Mouse (Mus musculus) heart, embryonic 13.5 days (tissue): ENCODE data around the gene Cdc14b. TPM values are rescaled to one million over a fixed set of nuclear protein-coding genes. Genes with fewer than 3 reads are reported as not detected.

Experiments
- ATAC-seq: fragments of 200-750 bp; cut with Nextera tagmentation; 2 replicates; pipeline ENCODE4 v1.8.0; 2017; ENCODE audit warnings: moderate TSS enrichment; ENCODE audit not compliant: insufficient number of reproducible peaks, low FRiP score, low TSS enrichment; ENCODE audit errors: extremely low read depth
- H3K27ac ChIP-seq: fragments of 300-500 bp; sonication (generic); replicated peaks from 2 replicates; pipeline ENCODE4 v1.5.1; 2015; ENCODE audit warnings: moderate library complexity, mild to moderate bottlenecking, inconsistent platforms
- H3K27me3 ChIP-seq: fragments of 300-500 bp; sonication (generic); replicated peaks from 2 replicates; pipeline ENCODE4 v1.6.1; 2015; ENCODE audit warnings: mild to moderate bottlenecking, inconsistent platforms
- H3K36me3 ChIP-seq: fragments of 300-500 bp; sonication (generic); 2 replicates; pipeline ENCODE4 v1.6.1; 2015; ENCODE audit warnings: mild to moderate bottlenecking, inconsistent platforms
- H3K4me1 ChIP-seq: fragments of 300-500 bp; sonication (generic); 2 replicates; pipeline ENCODE4 v1.6.1; 2015; ENCODE audit warnings: inconsistent platforms
- H3K4me2 ChIP-seq: fragments of 300-500 bp; sonication (generic); 2 replicates; pipeline ENCODE4 v1.6.1; 2015; ENCODE audit warnings: inconsistent platforms, mild to moderate bottlenecking, moderate library complexity
- H3K4me3 ChIP-seq: fragments of 300-500 bp; sonication (generic); 2 replicates; pipeline ENCODE4 v1.5.1; 2015; ENCODE audit warnings: moderate library complexity, mild to moderate bottlenecking, inconsistent platforms
- H3K9ac ChIP-seq: fragments of 300-500 bp; sonication (generic); 2 replicates; pipeline ENCODE4 v1.6.1; 2015; ENCODE audit warnings: inconsistent platforms, mild to moderate bottlenecking, moderate library complexity
- H3K9me3 ChIP-seq: fragments of 300-500 bp; sonication (generic); 2 replicates; pipeline ENCODE4 v1.6.1; 2016; ENCODE audit warnings: inconsistent platforms
- WGBS: fragments of 180-500 bp; shearing (Covaris S2); methylation state at CpG from one replicate; pipeline ENCODE4 v1.1.7; 2015; ENCODE audit warnings: mixed read lengths; 5-methylcytosine and 5-hydroxymethylcytosine counted together
- polyA plus RNA-seq: library from polyadenylated mRNA; unstranded; fragments of >200 nt; fragmentation: Nextera tagmentation; extraction: Ambion mirVana; gene quantifications from 2 replicates; pipeline ENCODE4 v1.2.1, GENCODE M21; 2015

Gene Cdc14b
- polyA plus RNA-seq, 1 experiment from 2014 or later, result 17.4 TPM

- peaks cover 64% of the 10 kb centered on the region for H3K9me3 ChIP-seq
- peaks cover under 1% of the 10 kb centered on the region; the same call in 1 of the 2 replicates for H3K4me1 ChIP-seq
- H3K27ac ChIP-seq, result no peak overlapping the region
- no peak overlapping the region for H3K9ac ChIP-seq
- peaks cover 89% of the 10 kb centered on the region for H3K36me3 ChIP-seq
- H3K27me3 ChIP-seq, result no peaks in the 10 kb centered on the region
- no peak for ATAC-seq
- H3K4me3 ChIP-seq, result no peak overlapping the region
- H3K4me2 ChIP-seq, result no peak overlapping the region
- 94% methylated on average over 25 of the region's 25 CpGs for WGBS
Measured at GRCm38 (mm10) chr13:64169746-64170145, 105.3 kb downstream of the Cdc14b start.

GRCm38 (mm10) chr13:64163147-64163715, 111.9 kb downstream of the Cdc14b start:
- WGBS, result 37% methylated on average over 13 of the region's 13 CpGs
- Histone ChIP-seq H3K9ac (peak overlapping the region; percentile 96), H3K27me3 (no peaks in the 10 kb centered on the region), H3K4me3 (peak overlapping the region; percentile 92), H3K4me2 (peak overlapping the region; percentile 97), H3K36me3 (peaks cover 29% of the 10 kb centered on the region), H3K9me3 (peaks cover 22% of the 10 kb centered on the region), H3K4me1 (peaks cover 27% of the 10 kb centered on the region), H3K27ac (no peak overlapping the region)
- ATAC-seq, result no peak

- Histone ChIP-seq H3K9ac (peak overlapping the region; percentile 96), H3K27ac (peak overlapping the region; percentile 93), H3K4me2 (peak overlapping the region; percentile 97), H3K27me3 (no peaks in the 10 kb centered on the region), H3K4me1 (peaks cover 27% of the 10 kb centered on the region), H3K9me3 (peaks cover 19% of the 10 kb centered on the region), H3K4me3 (peak overlapping the region; percentile 92), H3K36me3 (peaks cover 26% of the 10 kb centered on the region)
- WGBS, result 4% methylated on average over 14 of the region's 14 CpGs
- ATAC-seq, result no peak
Measured at GRCm38 (mm10) chr13:64162626-64163025, 112.5 kb downstream of the Cdc14b start.

- peak; percentile 43 for ATAC-seq
- peaks cover 20% of the 10 kb centered on the region for H3K36me3 ChIP-seq
- H3K4me3 ChIP-seq, result peak overlapping the region; percentile 92
Measured at GRCm38 (mm10) chr13:64161916-64162611, 113.0 kb downstream of the Cdc14b start.

GRCm38 (mm10) chr13:64161548-64161915, 113.6 kb downstream of the Cdc14b start, which contains the start of gene Habp4:
Gene Habp4, plus strand, starts transcription at chr13:64161824.
- Histone ChIP-seq H3K27me3 (no peaks in the 10 kb centered on the region), H3K27ac (peak within 1 kb of the TSS; percentile 93), H3K9me3 (0 out of 2 replicates have a peak, but pooled peaks cover 8% of the 10 kb centered on the region), H3K4me2 (peak within 1 kb of the TSS; percentile 97), H3K9ac (peak within 1 kb of the TSS; percentile 96), H3K36me3 (peaks cover 15% of the 10 kb centered on the region), H3K4me1 (peaks cover 27% of the 10 kb centered on the region), H3K4me3 (peak within 1 kb of the TSS; percentile 92)
- WGBS, result under 1% methylated on average over 25 of the region's 31 CpGs
- peak; percentile 99 for ATAC-seq

More at GRCm38 (mm10) chr13:64161916-64162611, 113.0 kb downstream of the Cdc14b start:
- Histone ChIP-seq H3K9ac (peak overlapping the region; percentile 96), H3K27me3 (no peaks in the 10 kb centered on the region), H3K9me3 (0 out of 2 replicates have a peak, but pooled peaks cover 14% of the 10 kb centered on the region), H3K4me1 (peaks cover 27% of the 10 kb centered on the region), H3K4me2 (peak overlapping the region; percentile 97), H3K27ac (peak overlapping the region; percentile 93)
- 0% methylated on average over 70 of the region's 71 CpGs for WGBS

GRCm38 (mm10) chr13:64156966-64157365, 118.1 kb downstream of the Cdc14b start:
- Histone ChIP-seq H3K4me2 (no peak overlapping the region), H3K4me3 (no peak overlapping the region), H3K27me3 (no peaks in the 10 kb centered on the region), H3K9me3 (no peaks in the 10 kb centered on the region), H3K27ac (no peak overlapping the region), H3K9ac (no peak overlapping the region), H3K4me1 (peaks cover 34% of the 10 kb centered on the region), H3K36me3 (no peaks in the 10 kb centered on the region)
- ATAC-seq, result no peak

- 3% methylated on average over 1 of the region's 1 CpGs for WGBS
- H3K27me3 ChIP-seq, result no peaks in the 10 kb centered on the region
- ATAC-seq, result no peak
- H3K4me3 ChIP-seq, result peak overlapping the region; percentile 94; the same call in 1 of the 2 replicates
- no peaks in the 10 kb centered on the region for H3K36me3 ChIP-seq
- peaks cover 39% of the 10 kb centered on the region for H3K4me1 ChIP-seq
- H3K27ac ChIP-seq, result peak overlapping the region; percentile 90
- H3K4me2 ChIP-seq, result peak overlapping the region; percentile 95
- peak overlapping the region; percentile 38; the same call in 1 of the 2 replicates for H3K9ac ChIP-seq
- H3K9me3 ChIP-seq, result no peaks in the 10 kb centered on the region
Measured at GRCm38 (mm10) chr13:64155171-64155571, 119.9 kb downstream of the Cdc14b start.

- WGBS, result 38% methylated on average over 2 of the region's 2 CpGs
- peak overlapping the region; percentile 90 for H3K27ac ChIP-seq
Measured at GRCm38 (mm10) chr13:64154651-64155050, 120.4 kb downstream of the Cdc14b start.

GRCm38 (mm10) chr13:64153751-64154267, 121.3 kb downstream of the Cdc14b start:
- peak overlapping the region; percentile 80 for H3K9ac ChIP-seq
- H3K9me3 ChIP-seq, result no peaks in the 10 kb centered on the region
- peak overlapping the region; percentile 94 for H3K4me3 ChIP-seq
- H3K4me2 ChIP-seq, result peak overlapping the region; percentile 95
- peak; percentile 52 for ATAC-seq
- 1% methylated on average over 18 of the region's 18 CpGs for WGBS
- H3K27me3 ChIP-seq, result no peaks in the 10 kb centered on the region
- H3K4me1 ChIP-seq, result peaks cover 50% of the 10 kb centered on the region
- H3K36me3 ChIP-seq, result no peaks in the 10 kb centered on the region
- peak overlapping the region; percentile 90 for H3K27ac ChIP-seq

More at GRCm38 (mm10) chr13:64154651-64155050, 120.4 kb downstream of the Cdc14b start:
- H3K4me3 ChIP-seq, result peak overlapping the region; percentile 94
- peak overlapping the region; percentile 95 for H3K4me2 ChIP-seq
- H3K9ac ChIP-seq, result no peak overlapping the region
- peaks cover 44% of the 10 kb centered on the region for H3K4me1 ChIP-seq
- no peak for ATAC-seq
- no peaks in the 10 kb centered on the region for H3K36me3 ChIP-seq
- no peaks in the 10 kb centered on the region for H3K27me3 ChIP-seq
- H3K9me3 ChIP-seq, result no peaks in the 10 kb centered on the region

- H3K27ac ChIP-seq, result peak within 1 kb of the TSS; percentile 96
- peaks cover 53% of the 10 kb centered on the region for H3K4me1 ChIP-seq
- no peaks in the 10 kb centered on the region for H3K27me3 ChIP-seq
- H3K4me3 ChIP-seq, result peak within 1 kb of the TSS; percentile 94
- peak; percentile 89 for ATAC-seq
- peak within 1 kb of the TSS; percentile 95 for H3K4me2 ChIP-seq
- H3K9me3 ChIP-seq, result no peaks in the 10 kb centered on the region
- under 1% methylated on average over 56 of the region's 56 CpGs for WGBS
- H3K9ac ChIP-seq, result peak within 1 kb of the TSS; percentile 91
- no peaks in the 10 kb centered on the region for H3K36me3 ChIP-seq
Measured at GRCm38 (mm10) chr13:64153083-64153682, 121.9 kb downstream of the Cdc14b start, which contains the start of gene Zfp367. Gene Zfp367, minus strand, starts transcription at chr13:64153202.

- no peaks in the 10 kb centered on the region for H3K36me3 ChIP-seq
- H3K9ac ChIP-seq, result peak overlapping the region; percentile 91
- ATAC-seq, result peak; percentile 5; the same call in 1 of the 2 replicates
- no peaks in the 10 kb centered on the region for H3K9me3 ChIP-seq
- peak overlapping the region; percentile 95 for H3K4me2 ChIP-seq
- H3K27me3 ChIP-seq, result no peaks in the 10 kb centered on the region
- 0% methylated on average over 61 of the region's 61 CpGs for WGBS
- peaks cover 53% of the 10 kb centered on the region for H3K4me1 ChIP-seq
- H3K4me3 ChIP-seq, result peak overlapping the region; percentile 94
- peak overlapping the region; percentile 96 for H3K27ac ChIP-seq
Measured at GRCm38 (mm10) chr13:64152671-64153082, 122.4 kb downstream of the Cdc14b start.
